Mouse (Mus musculus): ENCODE measurements around the gene Rars2. TPM values are rescaled to one million over a fixed set of nuclear protein-coding genes. Genes with fewer than 3 reads are reported as not detected.
A peak's percentile ranks its signal among the peaks of the same experiment; 100 is the strongest.
"Not testable (repeated sequence)": the region's sequence is repeated elsewhere in the genome, so short reads cannot be mapped to it uniquely, and the experiment has no call there.

The Rars2 gene
- total RNA-seq (2012; rRNA removed): 29.0 and 31.5 TPM in 2 replicates

- H3K9ac ChIP-seq (ENCODE audit: insufficient read depth, low read depth, low read length, poor library complexity, severe bottlenecking): peak within 1 kb of the TSS; percentile 98
- peak; percentile 79 for DNase-seq (ENCODE audit: low read depth, low spot score)
- TF ChIP-seq MAFK (IDR thresholded peaks at IDR 0.05; ENCODE audit: insufficient read depth, low read depth, low read length): no peak
- TF ChIP-seq HCFC1 (IDR thresholded peaks at IDR 0.05; ENCODE audit: borderline replicate concordance, insufficient read depth, low read length): peak; percentile 71; the same call in 1 of the 2 replicates
- peak within 1 kb of the TSS; percentile 91 to 96 for H3K4me3 ChIP-seq (ENCODE audit: insufficient read depth in 1 of 2, low read depth in 1 of 2, low read length in 2 of 2, poor library complexity in 1 of 2, severe bottlenecking in 1 of 2)
- no peaks in the 10 kb centered on the region for H3K9me3 ChIP-seq (ENCODE audit: control insufficient read depth, insufficient read depth, low read depth, low read length)
- in situ Hi-C loops (cut with MboI; ENCODE audit: low sequenced_read_pairs in 2 of 2, unreplicated experiment in 2 of 2): no loop called here
- peaks cover under 1% of the 10 kb centered on the region for H3K36me3 ChIP-seq (ENCODE audit: control insufficient read depth, insufficient read depth, low read length, poor library complexity, severe bottlenecking)
- peaks cover 0 to 2% of the 10 kb centered on the region in 2 experiments; a peak in 1 of 4 replicates for H3K4me1 ChIP-seq (ENCODE audit: control insufficient read depth in 2 of 2, insufficient read depth in 2 of 2, low read length in 2 of 2, poor library complexity in 1 of 2)
- H3K27ac ChIP-seq (ENCODE audit: insufficient read depth, low read depth, low read length, poor library complexity, severe bottlenecking): peak within 1 kb of the TSS; percentile 62; the same call in 1 of the 2 replicates
These were observed at the start of gene Rars2, which contains the start of gene Orc3 for GRCm38 (mm10) chr4:34614630-34615094. TSS of gene Rars2 (plus strand) at chr4:34614957. TSS of gene Orc3 (minus strand) at chr4:34614944.

- H3K9me3 ChIP-seq (ENCODE audit: control insufficient read depth, insufficient read depth, low read depth, low read length): no peaks in the 10 kb centered on the region
- H3K36me3 ChIP-seq (ENCODE audit: control insufficient read depth, insufficient read depth, low read length, poor library complexity, severe bottlenecking): peaks cover 9% of the 10 kb centered on the region
- no peak for TF ChIP-seq CHD2 (IDR thresholded peaks at IDR 0.05; ENCODE audit: low read depth, low read length)
- no peak for TF ChIP-seq HCFC1 (IDR thresholded peaks at IDR 0.05; ENCODE audit: borderline replicate concordance, insufficient read depth, low read length)
- TF ChIP-seq ZC3H11A (IDR thresholded peaks at IDR 0.05; ENCODE audit: borderline replicate concordance, low read depth, low read length): no peak
- TF ChIP-seq ZNF384 (IDR thresholded peaks at IDR 0.05; ENCODE audit: low read depth, low read length): no peak
- TF ChIP-seq MAFK (IDR thresholded peaks at IDR 0.05; ENCODE audit: insufficient read depth, low read depth, low read length): no peak
- no peak overlapping the region for H3K4me3 ChIP-seq (ENCODE audit: insufficient read depth in 1 of 2, low read depth in 1 of 2, low read length in 2 of 2, poor library complexity in 1 of 2, severe bottlenecking in 1 of 2)
- no peaks in the 10 kb centered on the region for H3K4me1 ChIP-seq (ENCODE audit: control insufficient read depth in 2 of 2, insufficient read depth in 2 of 2, low read length in 2 of 2, poor library complexity in 1 of 2)
- no peak overlapping the region for H3K9ac ChIP-seq (ENCODE audit: insufficient read depth, low read depth, low read length, poor library complexity, severe bottlenecking)
- no peak overlapping the region for H3K27ac ChIP-seq (ENCODE audit: insufficient read depth, low read depth, low read length, poor library complexity, severe bottlenecking)
- no peak for DNase-seq (ENCODE audit: low read depth, low spot score)
- in situ Hi-C loops (cut with MboI; ENCODE audit: low sequenced_read_pairs in 2 of 2, unreplicated experiment in 2 of 2): no loop called here
These were observed 48.5 kb upstream of the Rars2 start for GRCm38 (mm10) chr4:34566226-34566625.

GRCm38 (mm10) chr4:34572876-34573275 is 41.9 kb upstream of the Rars2 start:
- Histone ChIP-seq H3K4me3 (ENCODE audit: insufficient read depth in 1 of 2, low read depth in 1 of 2, low read length in 2 of 2, poor library complexity in 1 of 2, severe bottlenecking in 1 of 2) (no peak overlapping the region), H3K9me3 (ENCODE audit: control insufficient read depth, insufficient read depth, low read depth, low read length) (no peaks in the 10 kb centered on the region), H3K4me1 (ENCODE audit: control insufficient read depth in 2 of 2, insufficient read depth in 2 of 2, low read length in 2 of 2, poor library complexity in 1 of 2) (no peaks in the 10 kb centered on the region), H3K27ac (ENCODE audit: insufficient read depth, low read depth, low read length, poor library complexity, severe bottlenecking) (no peak overlapping the region), H3K9ac (ENCODE audit: insufficient read depth, low read depth, low read length, poor library complexity, severe bottlenecking) (no peak overlapping the region), H3K36me3 (ENCODE audit: control insufficient read depth, insufficient read depth, low read length, poor library complexity, severe bottlenecking) (peaks cover 30% of the 10 kb centered on the region)
- no peak for DNase-seq (ENCODE audit: low read depth, low spot score)
- in situ Hi-C loops (cut with MboI; ENCODE audit: low sequenced_read_pairs in 2 of 2, unreplicated experiment in 2 of 2): no loop called here
- TF ChIP-seq ZNF384 (IDR thresholded peaks at IDR 0.05; ENCODE audit: low read depth, low read length) (no peak), MAFK (IDR thresholded peaks at IDR 0.05; ENCODE audit: insufficient read depth, low read depth, low read length) (no peak), CHD2 (IDR thresholded peaks at IDR 0.05; ENCODE audit: low read depth, low read length) (no peak), ZC3H11A (IDR thresholded peaks at IDR 0.05; ENCODE audit: borderline replicate concordance, low read depth, low read length) (no peak), HCFC1 (IDR thresholded peaks at IDR 0.05; ENCODE audit: borderline replicate concordance, insufficient read depth, low read length) (no peak)

GRCm38 (mm10) chr4:34577028-34577427 is 37.7 kb upstream of the Rars2 start:
- H3K9me3 ChIP-seq (ENCODE audit: control insufficient read depth, insufficient read depth, low read depth, low read length): no peaks in the 10 kb centered on the region
- peaks cover 35% of the 10 kb centered on the region for H3K36me3 ChIP-seq (ENCODE audit: control insufficient read depth, insufficient read depth, low read length, poor library complexity, severe bottlenecking)
- H3K27ac ChIP-seq (ENCODE audit: insufficient read depth, low read depth, low read length, poor library complexity, severe bottlenecking): no peak overlapping the region
- no peak overlapping the region for H3K4me3 ChIP-seq (ENCODE audit: insufficient read depth in 1 of 2, low read depth in 1 of 2, low read length in 2 of 2, poor library complexity in 1 of 2, severe bottlenecking in 1 of 2)
- in situ Hi-C loops (cut with MboI; ENCODE audit: low sequenced_read_pairs in 2 of 2, unreplicated experiment in 2 of 2): no loop called here
- peaks cover 0 to 2% of the 10 kb centered on the region in 2 experiments; a peak in 1 of 4 replicates for H3K4me1 ChIP-seq (ENCODE audit: control insufficient read depth in 2 of 2, insufficient read depth in 2 of 2, low read length in 2 of 2, poor library complexity in 1 of 2)
- TF ChIP-seq ZC3H11A (IDR thresholded peaks at IDR 0.05; ENCODE audit: borderline replicate concordance, low read depth, low read length) (no peak), CHD2 (IDR thresholded peaks at IDR 0.05; ENCODE audit: low read depth, low read length) (no peak), HCFC1 (IDR thresholded peaks at IDR 0.05; ENCODE audit: borderline replicate concordance, insufficient read depth, low read length) (no peak), MAFK (IDR thresholded peaks at IDR 0.05; ENCODE audit: insufficient read depth, low read depth, low read length) (no peak), ZNF384 (IDR thresholded peaks at IDR 0.05; ENCODE audit: low read depth, low read length) (no peak)
- DNase-seq (ENCODE audit: low read depth, low spot score): no peak
- H3K9ac ChIP-seq (ENCODE audit: insufficient read depth, low read depth, low read length, poor library complexity, severe bottlenecking): no peak overlapping the region

GRCm38 (mm10) chr4:34579215-34579614 is 35.5 kb upstream of the Rars2 start:
- TF ChIP-seq HCFC1 (IDR thresholded peaks at IDR 0.05; ENCODE audit: borderline replicate concordance, insufficient read depth, low read length): no peak
- TF ChIP-seq ZNF384 (IDR thresholded peaks at IDR 0.05; ENCODE audit: low read depth, low read length): no peak
- TF ChIP-seq MAFK (IDR thresholded peaks at IDR 0.05; ENCODE audit: insufficient read depth, low read depth, low read length): no peak
- Histone ChIP-seq H3K4me3 (ENCODE audit: insufficient read depth in 1 of 2, low read depth in 1 of 2, low read length in 2 of 2, poor library complexity in 1 of 2, severe bottlenecking in 1 of 2) (no peak overlapping the region), H3K27ac (ENCODE audit: insufficient read depth, low read depth, low read length, poor library complexity, severe bottlenecking) (no peak overlapping the region), H3K4me1 (ENCODE audit: control insufficient read depth in 2 of 2, insufficient read depth in 2 of 2, low read length in 2 of 2, poor library complexity in 1 of 2) (peaks cover 0 to 9% of the 10 kb centered on the region in 2 experiments; a peak in 2 of 4 replicates), H3K9me3 (ENCODE audit: control insufficient read depth, insufficient read depth, low read depth, low read length) (no peaks in the 10 kb centered on the region), H3K36me3 (ENCODE audit: control insufficient read depth, insufficient read depth, low read length, poor library complexity, severe bottlenecking) (peaks cover 32% of the 10 kb centered on the region), H3K9ac (ENCODE audit: insufficient read depth, low read depth, low read length, poor library complexity, severe bottlenecking) (no peak overlapping the region)
- in situ Hi-C loops (cut with MboI; ENCODE audit: low sequenced_read_pairs in 2 of 2, unreplicated experiment in 2 of 2): no loop called here
- no peak for DNase-seq (ENCODE audit: low read depth, low spot score)

GRCm38 (mm10) chr4:34581489-34581888 is 33.3 kb upstream of the Rars2 start:
- peaks cover 29% of the 10 kb centered on the region for H3K36me3 ChIP-seq (ENCODE audit: control insufficient read depth, insufficient read depth, low read length, poor library complexity, severe bottlenecking)
- H3K4me1 ChIP-seq (ENCODE audit: control insufficient read depth in 2 of 2, insufficient read depth in 2 of 2, low read length in 2 of 2, poor library complexity in 1 of 2); H3K9me3 ChIP-seq (ENCODE audit: control insufficient read depth, insufficient read depth, low read depth, low read length); in situ Hi-C loops (cut with MboI; ENCODE audit: low sequenced_read_pairs in 2 of 2, unreplicated experiment in 2 of 2); H3K4me3 ChIP-seq (ENCODE audit: insufficient read depth in 1 of 2, low read depth in 1 of 2, low read length in 2 of 2, poor library complexity in 1 of 2, severe bottlenecking in 1 of 2); DNase-seq (ENCODE audit: low read depth, low spot score); H3K27ac ChIP-seq (ENCODE audit: insufficient read depth, low read depth, low read length, poor library complexity, severe bottlenecking); H3K9ac ChIP-seq (ENCODE audit: insufficient read depth, low read depth, low read length, poor library complexity, severe bottlenecking): not testable (repeated sequence)

Measured in ES-E14 (cell line).